Mouse (Mus musculus) MEL-GATA-1-ER (cell line): ENCODE results near the gene Rnaseh2a.

ENCODE experiments used
- DNase-seq: peaks from one replicate; pipeline ENCODE4 v3.0.0-alpha.2; 2012; ENCODE audit warnings: low read depth; ENCODE audit errors: extremely low read depth

The Rnaseh2a gene

DNA sequence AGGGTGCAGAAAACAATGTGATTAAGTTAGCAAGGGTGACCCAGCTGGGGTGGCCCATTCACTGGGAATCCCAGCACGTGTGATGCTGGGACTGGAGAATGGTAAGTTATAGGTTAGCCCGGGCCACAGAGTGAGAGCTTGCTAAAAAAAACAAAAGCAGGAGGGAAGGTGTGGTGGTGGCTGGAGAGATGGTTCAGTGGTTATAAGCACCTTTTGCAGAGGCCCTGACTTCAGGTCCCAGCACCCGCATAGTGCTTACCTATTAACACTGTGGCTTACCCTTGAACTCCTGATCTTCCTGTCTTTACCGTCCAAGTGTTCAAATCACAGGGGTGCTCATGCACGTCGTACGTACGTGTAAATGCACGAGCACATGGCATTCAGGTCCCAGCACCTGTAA is 62.5 kb downstream of the Rnaseh2a start:
- no peak for DNase-seq
